Mouse (Mus musculus): ENCODE data around the gene Gria2.

- no peak for TF ChIP-seq CTCF (IDR thresholded peaks at IDR 0.05; ENCODE audit: borderline replicate concordance, insufficient read depth, low read length)
- TF ChIP-seq POLR2A (IDR thresholded peaks at IDR 0.05; ENCODE audit: low read depth, low read length): no peak
These were observed 5.9 kb downstream of the Gria2 start for GRCm38 (mm10) chr3:80796764-80797163.
